Mouse (Mus musculus) kidney, embryonic 14.5 days (tissue): ENCODE results near the gene Tubg2. TPM values are rescaled to one million over a fixed set of nuclear protein-coding genes. Genes with fewer than 3 reads are reported as not detected.
A peak's percentile ranks its signal among the peaks of the same experiment; 100 is the strongest.

Experiments used
- ATAC-seq: fragments of 200-750 bp; cut with Nextera tagmentation; 2 replicates; pipeline ENCODE4 v1.8.0; 2017; ENCODE audit warnings: moderate number of reproducible peaks, mild to moderate bottlenecking, moderate TSS enrichment, moderate library complexity; ENCODE audit not compliant: low FRiP score, low TSS enrichment
- H3K27ac ChIP-seq: fragments of 300-500 bp; sonication (generic); 2 replicates; pipeline ENCODE4 v1.5.1; 2014; ENCODE audit warnings: low read depth, mild to moderate bottlenecking, low read length, moderate library complexity, mixed read lengths
- H3K27me3 ChIP-seq: fragments of 300-500 bp; sonication (generic); 2 replicates; pipeline ENCODE4 v1.6.1; 2014; ENCODE audit warnings: mild to moderate bottlenecking, low read length; ENCODE audit not compliant: control insufficient read depth, insufficient read depth
- H3K36me3 ChIP-seq: fragments of 300-500 bp; sonication (generic); 2 replicates; pipeline ENCODE4 v1.6.1; 2014; ENCODE audit warnings: low read length, mixed read lengths; ENCODE audit not compliant: control insufficient read depth, insufficient read depth
- H3K4me1 ChIP-seq: fragments of 300-500 bp; sonication (generic); 2 replicates; pipeline ENCODE4 v1.6.1; 2014; ENCODE audit warnings: low read length, mixed read lengths; ENCODE audit not compliant: control insufficient read depth, insufficient read depth
- H3K4me2 ChIP-seq: fragments of 300-500 bp; sonication (generic); replicated peaks from 2 replicates; pipeline ENCODE4 v1.6.1; 2014; ENCODE audit warnings: low read depth, mild to moderate bottlenecking, low read length
- H3K4me3 ChIP-seq: fragments of 300-500 bp; sonication (generic); 2 replicates; pipeline ENCODE4 v1.5.1; 2014; ENCODE audit warnings: mild to moderate bottlenecking, low read length
- H3K9ac ChIP-seq: fragments of 300-500 bp; sonication (generic); 2 replicates; pipeline ENCODE4 v1.6.1; 2014; ENCODE audit warnings: low read depth, mild to moderate bottlenecking, low read length, moderate library complexity
- H3K9me3 ChIP-seq: fragments of 300-500 bp; sonication (generic); 2 replicates; pipeline ENCODE4 v1.6.1; 2016; ENCODE audit warnings: low read length; ENCODE audit not compliant: control insufficient read depth
- WGBS: fragments of 180-500 bp; shearing (Covaris S2); extraction: QIAGEN DNeasy Blood & Tissue Kit; methylation state at CpG from one replicate; pipeline ENCODE4 v1.1.7; 2014; 5-methylcytosine and 5-hydroxymethylcytosine counted together
- polyA plus RNA-seq: library from polyadenylated mRNA; unstranded; fragments of >200 nt; fragmentation: Nextera tagmentation; extraction: Ambion mirVana; gene quantifications from 2 replicates; pipeline ENCODE4 v1.2.1, GENCODE M21; 2014

Tubg2 gene
- polyA plus RNA-seq, 1 experiment from 2014 or later, result 4.5 TPM

GRCm38 (mm10) chr11:101184984-101185383 is 29.3 kb downstream of the Tubg2 start:
- Histone ChIP-seq H3K9me3 (no peaks in the 10 kb centered on the region), H3K27me3 (no peaks in the 10 kb centered on the region; the same call in 1 of the 2 replicates), H3K9ac (no peak overlapping the region), H3K4me3 (no peak overlapping the region), H3K36me3 (peaks cover 6% of the 10 kb centered on the region; the same call in 1 of the 2 replicates), H3K27ac (no peak overlapping the region), H3K4me1 (peaks cover 19% of the 10 kb centered on the region; the same call in 1 of the 2 replicates), H3K4me2 (no peak overlapping the region)
- WGBS, result 88% methylated on average over 12 of the region's 12 CpGs
- no peak for ATAC-seq

GRCm38 (mm10) chr11:101185441-101185840 is 29.7 kb downstream of the Tubg2 start:
- H3K36me3 ChIP-seq, result peaks cover 6% of the 10 kb centered on the region; the same call in 1 of the 2 replicates
- WGBS, result 91% methylated on average over 4 of the region's 4 CpGs
- peaks cover 24% of the 10 kb centered on the region for H3K4me1 ChIP-seq
- H3K4me2 ChIP-seq, result no peak overlapping the region
- H3K9me3 ChIP-seq, result no peaks in the 10 kb centered on the region
- no peaks in the 10 kb centered on the region for H3K27me3 ChIP-seq
- H3K4me3 ChIP-seq, result no peak overlapping the region
- no peak overlapping the region for H3K27ac ChIP-seq
- ATAC-seq, result no peak
- no peak overlapping the region for H3K9ac ChIP-seq

GRCm38 (mm10) chr11:101186526-101187247 is 31.0 kb downstream of the Tubg2 start:
- WGBS, result 93% methylated on average over 27 of the region's 27 CpGs
- Histone ChIP-seq H3K4me1 (peaks cover 36% of the 10 kb centered on the region), H3K27me3 (no peaks in the 10 kb centered on the region), H3K4me3 (no peak overlapping the region), H3K4me2 (no peak overlapping the region), H3K9me3 (no peaks in the 10 kb centered on the region), H3K27ac (no peak overlapping the region), H3K9ac (no peak overlapping the region), H3K36me3 (peaks cover 6% of the 10 kb centered on the region; the same call in 1 of the 2 replicates)
- ATAC-seq, result no peak

GRCm38 (mm10) chr11:101187541-101187940 is 31.8 kb downstream of the Tubg2 start:
- ATAC-seq, result no peak
- H3K27me3 ChIP-seq, result no peaks in the 10 kb centered on the region
- no peak overlapping the region for H3K27ac ChIP-seq
- H3K9me3 ChIP-seq, result no peaks in the 10 kb centered on the region
- H3K36me3 ChIP-seq, result peaks cover 10% of the 10 kb centered on the region; the same call in 1 of the 2 replicates
- no peak overlapping the region for H3K4me3 ChIP-seq
- no peak overlapping the region for H3K4me2 ChIP-seq
- WGBS, result 95% methylated on average over 5 of the region's 5 CpGs
- H3K9ac ChIP-seq, result no peak overlapping the region
- H3K4me1 ChIP-seq, result peaks cover 37% of the 10 kb centered on the region

GRCm38 (mm10) chr11:101188166-101188805 is 32.6 kb downstream of the Tubg2 start:
- H3K36me3 ChIP-seq, result peaks cover 18% of the 10 kb centered on the region; the same call in 1 of the 2 replicates
- H3K4me2 ChIP-seq, result 0 out of 2 replicates have a peak overlapping the region, but pooled peaks have one; percentile 8
- H3K27ac ChIP-seq, result peak overlapping the region; percentile 92
- no peaks in the 10 kb centered on the region for H3K9me3 ChIP-seq
- H3K4me3 ChIP-seq, result no peak overlapping the region
- peak overlapping the region; percentile 18; the same call in 1 of the 2 replicates for H3K9ac ChIP-seq
- peaks cover 37% of the 10 kb centered on the region for H3K4me1 ChIP-seq
- no peak for ATAC-seq
- H3K27me3 ChIP-seq, result no peaks in the 10 kb centered on the region
- 73% methylated on average over 11 of the region's 11 CpGs for WGBS

- no peaks in the 10 kb centered on the region for H3K27me3 ChIP-seq
These were observed 33.9 kb downstream of the Tubg2 start for GRCm38 (mm10) chr11:101189495-101190180.

GRCm38 (mm10) chr11:101190181-101190912 is 34.6 kb downstream of the Tubg2 start:
- H3K9ac ChIP-seq, result peak overlapping the region; percentile 40; the same call in 1 of the 2 replicates
- H3K4me1 ChIP-seq, result peaks cover 37% of the 10 kb centered on the region
- WGBS, result 34% methylated on average over 8 of the region's 8 CpGs
- H3K27me3 ChIP-seq, result no peaks in the 10 kb centered on the region
- H3K9me3 ChIP-seq, result no peaks in the 10 kb centered on the region
- no peak overlapping the region for H3K4me3 ChIP-seq
- peak overlapping the region; percentile 92 for H3K27ac ChIP-seq
- peak; percentile 40; the same call in 1 of the 2 replicates for ATAC-seq
- peaks cover 33% of the 10 kb centered on the region for H3K36me3 ChIP-seq
- H3K4me2 ChIP-seq, result no peak overlapping the region

More at GRCm38 (mm10) chr11:101189495-101190180, 33.9 kb downstream of the Tubg2 start:
- Histone ChIP-seq H3K4me1 (peaks cover 37% of the 10 kb centered on the region), H3K4me2 (no peak overlapping the region), H3K27ac (peak overlapping the region; percentile 92), H3K36me3 (peaks cover 31% of the 10 kb centered on the region), H3K9me3 (no peaks in the 10 kb centered on the region), H3K4me3 (no peak overlapping the region), H3K9ac (0 out of 2 replicates have a peak overlapping the region, but pooled peaks have one; percentile 12)
- 10% methylated on average over 6 of the region's 6 CpGs for WGBS
- ATAC-seq, result peak; percentile 85
